Mouse (Mus musculus) forelimb bud, embryonic 11.5 days (tissue): ENCODE data around the gene Helb.

Source experiments
- DNase-seq: peaks from one replicate; pipeline ENCODE4 v3.0.0-alpha.2; 2012; ENCODE audit warnings: low read depth, low spot score

The Helb gene

GRCm38 (mm10) chr10:120095136-120095535, 17.7 kb downstream of the Helb start:
- peak; percentile 52 for DNase-seq

GRCm38 (mm10) chr10:120092548-120092947, 20.2 kb downstream of the Helb start:
- DNase-seq, result no peak

- DNase-seq, result no peak
These were observed 34.9 kb downstream of the Helb start for GRCm38 (mm10) chr10:120077850-120078249.

GRCm38 (mm10) chr10:120066319-120066718, 46.5 kb downstream of the Helb start:
- no peak for DNase-seq

GRCm38 (mm10) chr10:120064424-120064823, 48.4 kb downstream of the Helb start:
- peak; percentile 62 for DNase-seq

GRCm38 (mm10) chr10:120061238-120062130, 51.3 kb downstream of the Helb start:
- DNase-seq, result no peak

GRCm38 (mm10) chr10:120060579-120061237, 52.1 kb downstream of the Helb start:
- DNase-seq, result no peak

- DNase-seq, result no peak
These were observed 68.0 kb downstream of the Helb start for GRCm38 (mm10) chr10:120044714-120045234.

- no peak for DNase-seq
These were observed 68.5 kb downstream of the Helb start for GRCm38 (mm10) chr10:120044237-120044636.

GRCm38 (mm10) chr10:120038194-120038593, 74.6 kb downstream of the Helb start:
- no peak for DNase-seq

GRCm38 (mm10) chr10:120035824-120036223, 77.0 kb downstream of the Helb start:
- DNase-seq, result no peak

GRCm38 (mm10) chr10:120035211-120035733, 77.5 kb downstream of the Helb start:
- no peak for DNase-seq

GRCm38 (mm10) chr10:120033866-120034265, 78.9 kb downstream of the Helb start:
- DNase-seq, result no peak
